Mouse (Mus musculus) midbrain, embryonic 11.5 days (tissue): ENCODE measurements around the gene Gpatch1. TPM values are rescaled to one million over a fixed set of nuclear protein-coding genes. Genes with fewer than 3 reads are reported as not detected.
"Not testable (repeated sequence)": the region's sequence is repeated elsewhere in the genome, so short reads cannot be mapped to it uniquely, and the experiment has no call there.

Source experiments
- ATAC-seq: fragments of 200-750 bp; cut with Nextera tagmentation; 2 replicates; pipeline ENCODE4 v1.8.0; 2017; ENCODE audit warnings: moderate TSS enrichment, moderate library complexity; ENCODE audit not compliant: low FRiP score
- DNase-seq: peaks from one replicate; pipeline ENCODE4 v3.0.0; 2015; ENCODE audit warnings: low spot score; ENCODE audit errors: missing footprints
- H3K27ac ChIP-seq: fragments of 300-500 bp; sonication (generic); 2 replicates; pipeline ENCODE4 v1.5.1; 2014; ENCODE audit warnings: low read depth, low read length
- H3K27me3 ChIP-seq: fragments of 300-500 bp; sonication (generic); 2 replicates; pipeline ENCODE4 v1.6.1; 2014; ENCODE audit warnings: mild to moderate bottlenecking, low read length, moderate library complexity, mixed read lengths; ENCODE audit not compliant: control insufficient read depth, insufficient read depth
- H3K36me3 ChIP-seq: fragments of 300-500 bp; sonication (generic); 2 replicates; pipeline ENCODE4 v1.6.1; 2014; ENCODE audit warnings: mild to moderate bottlenecking, low read length, moderate library complexity, mixed read lengths; ENCODE audit not compliant: control insufficient read depth, insufficient read depth
- H3K4me1 ChIP-seq: fragments of 300-500 bp; sonication (generic); 2 replicates; pipeline ENCODE4 v1.6.1; 2014; ENCODE audit warnings: low read length; ENCODE audit not compliant: control insufficient read depth, insufficient read depth
- H3K4me2 ChIP-seq: fragments of 300-500 bp; sonication (generic); 2 replicates; pipeline ENCODE4 v1.6.1; 2014; ENCODE audit warnings: mild to moderate bottlenecking, moderate library complexity
- H3K4me3 ChIP-seq: fragments of 300-500 bp; sonication (generic); 2 replicates; pipeline ENCODE4 v1.5.1; 2014; ENCODE audit warnings: low read depth, low read length
- H3K9ac ChIP-seq: fragments of 300-500 bp; sonication (generic); 2 replicates; pipeline ENCODE4 v1.6.1; 2014; ENCODE audit warnings: low read length
- H3K9me3 ChIP-seq: fragments of 300-500 bp; sonication (generic); 2 replicates; pipeline ENCODE4 v1.6.1; 2016; ENCODE audit warnings: low read length; ENCODE audit not compliant: control insufficient read depth
- WGBS: fragments of 180-500 bp; shearing (Covaris S2); extraction: QIAGEN DNeasy Blood & Tissue Kit; methylation state at CpG from one replicate; pipeline ENCODE4 v1.1.7; 2014; 5-methylcytosine and 5-hydroxymethylcytosine counted together
- polyA plus RNA-seq: library from polyadenylated mRNA; unstranded; fragments of >200 nt; fragmentation: Nextera tagmentation; extraction: Ambion mirVana; gene quantifications from 2 replicates; pipeline ENCODE4 v1.2.1, GENCODE M21; 2014

Gene Gpatch1
- polyA plus RNA-seq, 1 experiment from 2014 or later = 19.4 TPM

GRCm38 (mm10) chr7:35333692-35334526 is 15.7 kb upstream of the Gpatch1 start, which contains the start of gene Rhpn2:
Gene Rhpn2, plus strand, starts transcription at chr7:35334170.
- peaks cover 19% of the 10 kb centered on the region for H3K27me3 ChIP-seq
- no peaks in the 10 kb centered on the region for H3K36me3 ChIP-seq
- peak within 1 kb of the TSS; percentile 63 for H3K4me3 ChIP-seq
- H3K27ac ChIP-seq = no peak within 1 kb of the TSS
- ATAC-seq (peak; percentile 99), DNase-seq (peak; percentile 100)
- no peaks in the 10 kb centered on the region for H3K9me3 ChIP-seq
- H3K4me1 ChIP-seq = peaks cover 6% of the 10 kb centered on the region
- peak within 1 kb of the TSS; percentile 61 for H3K9ac ChIP-seq
- WGBS = under 1% methylated on average over 49 of the region's 52 CpGs
- peak within 1 kb of the TSS; percentile 98 for H3K4me2 ChIP-seq

- H3K36me3 ChIP-seq = no peaks in the 10 kb centered on the region
- peaks cover 6% of the 10 kb centered on the region for H3K4me1 ChIP-seq
- H3K9me3 ChIP-seq = no peaks in the 10 kb centered on the region
- H3K9ac ChIP-seq = peak overlapping the region; percentile 5; the same call in 1 of the 2 replicates
- WGBS = under 1% methylated on average over 19 of the region's 19 CpGs
- H3K27ac ChIP-seq = no peak overlapping the region
- DNase-seq (peak; percentile 93), ATAC-seq (peak; percentile 9)
- H3K27me3 ChIP-seq = peaks cover 19% of the 10 kb centered on the region
- peak overlapping the region; percentile 98 for H3K4me2 ChIP-seq
- peak overlapping the region; percentile 63 for H3K4me3 ChIP-seq
Measured at GRCm38 (mm10) chr7:35333231-35333651, 15.0 kb upstream of the Gpatch1 start.

GRCm38 (mm10) chr7:35331590-35331989 is 13.3 kb upstream of the Gpatch1 start:
- Histone ChIP-seq H3K9ac (no peak overlapping the region), H3K27ac (no peak overlapping the region), H3K4me2 (no peak overlapping the region), H3K4me1 (peaks cover 6% of the 10 kb centered on the region), H3K4me3 (no peak overlapping the region), H3K9me3 (no peaks in the 10 kb centered on the region), H3K36me3 (no peaks in the 10 kb centered on the region), H3K27me3 (peaks cover 19% of the 10 kb centered on the region)
- 56% methylated on average over 3 of the region's 3 CpGs for WGBS
- ATAC-seq (no peak), DNase-seq (no peak)

- DNase-seq (no peak), ATAC-seq (no peak)
- peak overlapping the region; percentile 33 for H3K9ac ChIP-seq
- H3K4me1 ChIP-seq = peaks cover 6% of the 10 kb centered on the region
- H3K27ac ChIP-seq = no peak overlapping the region
- H3K4me2 ChIP-seq = peak overlapping the region; percentile 24
- H3K27me3 ChIP-seq = no peaks in the 10 kb centered on the region
- 7% methylated on average over 11 of the region's 13 CpGs for WGBS
- H3K9me3 ChIP-seq = no peaks in the 10 kb centered on the region
- H3K36me3 ChIP-seq = no peaks in the 10 kb centered on the region
- H3K4me3 ChIP-seq = no peak overlapping the region
Measured at GRCm38 (mm10) chr7:35322732-35323420, 4.6 kb upstream of the Gpatch1 start.

- Histone ChIP-seq H3K4me2 (no peak overlapping the region), H3K36me3 (no peaks in the 10 kb centered on the region), H3K4me3 (no peak overlapping the region), H3K9me3 (no peaks in the 10 kb centered on the region), H3K27ac (no peak overlapping the region), H3K4me1 (peaks cover 10% of the 10 kb centered on the region), H3K27me3 (no peaks in the 10 kb centered on the region), H3K9ac (no peak overlapping the region)
- ATAC-seq (no peak), DNase-seq (no peak)
- 47% methylated on average over 3 of the region's 3 CpGs for WGBS
Measured at GRCm38 (mm10) chr7:35322161-35322560, 3.9 kb upstream of the Gpatch1 start.

GRCm38 (mm10) chr7:35319755-35320154 is 1.5 kb upstream of the Gpatch1 start:
- H3K9ac ChIP-seq = no peak overlapping the region
- H3K9me3 ChIP-seq = no peaks in the 10 kb centered on the region
- H3K4me3 ChIP-seq = no peak overlapping the region
- no peak for DNase-seq
- no peak for ATAC-seq
- WGBS = 72% methylated on average over 4 of the region's 4 CpGs
- H3K4me1 ChIP-seq = peaks cover 10% of the 10 kb centered on the region
- no peak overlapping the region for H3K4me2 ChIP-seq
- no peaks in the 10 kb centered on the region for H3K27me3 ChIP-seq
- H3K27ac ChIP-seq = no peak overlapping the region
- H3K36me3 ChIP-seq = no peaks in the 10 kb centered on the region

GRCm38 (mm10) chr7:35319221-35319620 is 981 bp upstream of the Gpatch1 start:
- H3K9me3 ChIP-seq, H3K36me3 ChIP-seq, ATAC-seq, H3K27me3 ChIP-seq, H3K9ac ChIP-seq, H3K4me2 ChIP-seq, H3K27ac ChIP-seq, DNase-seq, H3K4me3 ChIP-seq: not testable (repeated sequence)
- H3K4me1 ChIP-seq = peaks cover 10% of the 10 kb centered on the region
- 79% methylated on average over 3 of the region's 3 CpGs for WGBS

- no peak for DNase-seq
- H3K9me3 ChIP-seq = no peaks in the 10 kb centered on the region
- H3K4me1 ChIP-seq = peaks cover 5% of the 10 kb centered on the region
- no peak overlapping the region for H3K4me3 ChIP-seq
- no peak overlapping the region for H3K27ac ChIP-seq
- H3K4me2 ChIP-seq = no peak overlapping the region
- H3K9ac ChIP-seq = no peak overlapping the region
- no peaks in the 10 kb centered on the region; the same call in 1 of the 2 replicates for H3K36me3 ChIP-seq
- ATAC-seq = no peak
- no peaks in the 10 kb centered on the region for H3K27me3 ChIP-seq
Measured at GRCm38 (mm10) chr7:35314156-35314555, 4.1 kb downstream of the Gpatch1 start.

GRCm38 (mm10) chr7:35311214-35311613 is 7.0 kb downstream of the Gpatch1 start:
- Histone ChIP-seq H3K27ac (no peak overlapping the region), H3K9ac (no peak overlapping the region), H3K4me2 (no peak overlapping the region), H3K36me3 (peaks cover 3% of the 10 kb centered on the region), H3K4me1 (no peaks in the 10 kb centered on the region), H3K9me3 (no peaks in the 10 kb centered on the region), H3K4me3 (no peak overlapping the region), H3K27me3 (no peaks in the 10 kb centered on the region)
- WGBS = 90% methylated on average over 3 of the region's 3 CpGs
- no peak for ATAC-seq
- DNase-seq = no peak
